Mouse (Mus musculus) midbrain, postnatal 0 days (tissue): ENCODE measurements around the gene Prkacb. TPM values are rescaled to one million over a fixed set of nuclear protein-coding genes. Genes with fewer than 3 reads are reported as not detected.
"Not testable (repeated sequence)": the region's sequence is repeated elsewhere in the genome, so short reads cannot be mapped to it uniquely, and the experiment has no call there.

ENCODE experiments used
- ATAC-seq: fragments of 200-750 bp; cut with Nextera tagmentation; 2 replicates; pipeline ENCODE4 v1.8.0; 2017; ENCODE audit warnings: moderate number of reproducible peaks, mild to moderate bottlenecking, moderate TSS enrichment, moderate library complexity; ENCODE audit not compliant: low FRiP score
- DNase-seq: peaks from one replicate; pipeline ENCODE4 v3.0.0-alpha.2; 2015; ENCODE audit warnings: low spot score
- H3K27ac ChIP-seq: fragments of 300-500 bp; sonication (generic); 2 replicates; pipeline ENCODE4 v1.5.1; 2014; ENCODE audit warnings: low read depth, mild to moderate bottlenecking, low read length, mixed read lengths
- H3K27me3 ChIP-seq: fragments of 300-500 bp; sonication (generic); 2 replicates; pipeline ENCODE4 v1.6.1; 2014; ENCODE audit warnings: low read length, control low read depth, mixed read lengths; ENCODE audit not compliant: insufficient read depth
- H3K36me3 ChIP-seq: fragments of 300-500 bp; sonication (generic); 2 replicates; pipeline ENCODE4 v1.6.1; 2014; ENCODE audit warnings: low read length, control low read depth, mixed read lengths; ENCODE audit not compliant: insufficient read depth
- H3K4me1 ChIP-seq: fragments of 300-500 bp; sonication (generic); 2 replicates; pipeline ENCODE4 v1.6.1; 2014; ENCODE audit warnings: mild to moderate bottlenecking, control low read depth, antibody characterized with exemption, low read length, mixed read lengths; ENCODE audit not compliant: insufficient read depth
- H3K4me2 ChIP-seq: fragments of 300-500 bp; sonication (generic); 2 replicates; pipeline ENCODE4 v1.6.1; 2014; ENCODE audit warnings: low read depth, mild to moderate bottlenecking, low read length, mixed read lengths; ENCODE audit not compliant: poor library complexity, severe bottlenecking
- H3K4me3 ChIP-seq: fragments of 300-500 bp; sonication (generic); 2 replicates; pipeline ENCODE4 v1.5.1; 2014; ENCODE audit warnings: low read depth, mild to moderate bottlenecking, low read length, moderate library complexity
- H3K9ac ChIP-seq: fragments of 300-500 bp; sonication (generic); replicated peaks from 2 replicates; pipeline ENCODE4 v1.6.1; 2014; ENCODE audit warnings: mild to moderate bottlenecking, low read length, moderate library complexity, mixed read lengths; ENCODE audit not compliant: poor library complexity, severe bottlenecking
- H3K9me3 ChIP-seq: fragments of 300-500 bp; sonication (generic); 2 replicates; pipeline ENCODE4 v1.6.1; 2016; ENCODE audit warnings: low read length, control low read depth
- CTCF ChIP-seq: IDR thresholded peaks from 2 replicates; pipeline ENCODE4 v1.5.1; 2016; ENCODE audit warnings: antibody characterized with exemption, mild to moderate bottlenecking
- WGBS: fragments of 180-500 bp; shearing (Covaris S2); extraction: QIAGEN DNeasy Blood & Tissue Kit; methylation state at CpG from one replicate; pipeline ENCODE4 v1.1.7; 2014; 5-methylcytosine and 5-hydroxymethylcytosine counted together
- polyA plus RNA-seq: library from polyadenylated mRNA; unstranded; fragments of >200 nt; fragmentation: Nextera tagmentation; extraction: Ambion mirVana; gene quantifications from 2 replicates; pipeline ENCODE4 v1.2.1, GENCODE M21; 2015
- total RNA-seq: library from RNA; depleted of rRNA; stranded (reverse); fragments of >200 nt; gene quantifications from 2 replicates; pipeline ENCODE4 v1.2.3, GENCODE M21; 2014

Prkacb gene
- total and polyA plus RNA-seq, 2 experiments from 2014 or later: 221 to 311 TPM

GRCm38 (mm10) chr3:146766701-146767181, 46.0 kb downstream of the Prkacb start:
- peak; percentile 26 for DNase-seq
- H3K4me3 ChIP-seq: no peak overlapping the region
- WGBS: 56% methylated on average over 8 of the region's 8 CpGs

GRCm38 (mm10) chr3:146766071-146766605, 46.7 kb downstream of the Prkacb start:
- no peak overlapping the region for H3K4me3 ChIP-seq
- no peak for ATAC-seq
- TF ChIP-seq CTCF: no peak

More at GRCm38 (mm10) chr3:146766701-146767181, 46.0 kb downstream of the Prkacb start:
- H3K36me3 ChIP-seq: no peaks in the 10 kb centered on the region
- H3K27ac ChIP-seq: no peak overlapping the region
- peak overlapping the region; percentile 55 for H3K4me2 ChIP-seq
- H3K9me3 ChIP-seq: no peaks in the 10 kb centered on the region
- peaks cover 25% of the 10 kb centered on the region for H3K4me1 ChIP-seq
- H3K9ac ChIP-seq: no peak overlapping the region; the same call in 1 of the 2 replicates
- no peak for TF ChIP-seq CTCF
- no peaks in the 10 kb centered on the region for H3K27me3 ChIP-seq
- no peak for ATAC-seq

DNA sequence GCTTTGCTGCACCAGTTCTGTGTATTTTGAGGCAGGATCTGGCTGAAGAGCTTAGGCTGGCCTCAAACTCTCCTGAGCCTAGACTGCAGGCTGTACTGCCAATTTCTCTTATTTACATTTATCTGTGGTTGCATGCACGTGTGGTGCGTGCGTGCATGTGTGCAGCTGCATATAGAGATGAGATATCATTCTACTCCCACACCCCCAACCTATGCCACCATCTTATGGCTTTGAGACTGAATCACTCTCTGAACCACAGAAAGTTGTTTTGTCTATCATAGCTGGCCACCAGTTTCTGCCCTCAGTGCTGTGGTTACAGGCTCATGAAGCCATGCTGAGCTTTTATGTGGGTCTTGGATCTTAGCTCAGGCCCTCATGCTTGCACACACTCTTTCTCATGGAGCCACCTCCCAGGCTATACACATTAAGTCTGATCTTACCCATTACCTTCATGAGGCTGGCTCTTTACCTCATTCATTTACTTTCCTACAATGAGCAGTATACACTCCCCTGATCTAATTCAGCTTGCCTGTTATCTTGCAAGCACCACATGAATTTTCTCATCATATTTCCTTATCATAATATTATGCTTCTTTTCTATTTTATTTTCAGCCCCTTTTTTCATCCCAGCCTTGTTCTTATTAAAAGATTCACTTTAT, 47.8 kb downstream of the Prkacb start:
- TF ChIP-seq CTCF: no peak
- Histone ChIP-seq H3K9ac (no peak overlapping the region), H3K9me3 (no peaks in the 10 kb centered on the region), H3K27ac (no peak overlapping the region), H3K4me3 (no peak overlapping the region), H3K4me1 (peaks cover 21% of the 10 kb centered on the region), H3K4me2 (no peak overlapping the region), H3K36me3 (no peaks in the 10 kb centered on the region), H3K27me3 (no peaks in the 10 kb centered on the region)
- ATAC-seq (no peak), DNase-seq (no peak)
- WGBS: 93% methylated on average over 3 of the region's 3 CpGs

More at GRCm38 (mm10) chr3:146766071-146766605, 46.7 kb downstream of the Prkacb start:
- no peak for DNase-seq
- WGBS: 89% methylated on average over 4 of the region's 4 CpGs
- no peaks in the 10 kb centered on the region for H3K27me3 ChIP-seq
- H3K9ac ChIP-seq: no peak overlapping the region; the same call in 1 of the 2 replicates
- no peaks in the 10 kb centered on the region for H3K36me3 ChIP-seq
- no peaks in the 10 kb centered on the region for H3K9me3 ChIP-seq
- H3K4me1 ChIP-seq: peaks cover 25% of the 10 kb centered on the region
- H3K4me2 ChIP-seq: no peak overlapping the region
- no peak overlapping the region for H3K27ac ChIP-seq

- WGBS: 99% methylated on average over 2 of the region's 2 CpGs
- not testable (repeated sequence) for H3K27ac ChIP-seq, DNase-seq, H3K9me3 ChIP-seq, H3K9ac ChIP-seq, ATAC-seq, H3K27me3 ChIP-seq, H3K36me3 ChIP-seq, H3K4me3 ChIP-seq, H3K4me2 ChIP-seq
- peaks cover 17% of the 10 kb centered on the region for H3K4me1 ChIP-seq
Observed at GRCm38 (mm10) chr3:146763054-146763453, 49.7 kb downstream of the Prkacb start.

- TF ChIP-seq CTCF: no peak
- no peaks in the 10 kb centered on the region for H3K9me3 ChIP-seq
- peaks cover 1% of the 10 kb centered on the region; the same call in 1 of the 2 replicates for H3K4me1 ChIP-seq
- H3K4me3 ChIP-seq: no peak overlapping the region
- no peak overlapping the region for H3K9ac ChIP-seq
- H3K36me3 ChIP-seq: 0 out of 2 replicates have a peak, but pooled peaks cover 2% of the 10 kb centered on the region
- no peak overlapping the region for H3K4me2 ChIP-seq
- H3K27me3 ChIP-seq: no peaks in the 10 kb centered on the region
- H3K27ac ChIP-seq: no peak overlapping the region
- WGBS: 97% methylated on average over 9 of the region's 9 CpGs
- no peak for ATAC-seq
- DNase-seq: no peak
Observed at GRCm38 (mm10) chr3:146761276-146761675, 51.5 kb downstream of the Prkacb start.
